Mouse (Mus musculus) midbrain, embryonic 15.5 days (tissue): ENCODE data around the gene Vwa5b1. TPM values are rescaled to one million over a fixed set of nuclear protein-coding genes. Genes with fewer than 3 reads are reported as not detected.

ENCODE experiments used
- ATAC-seq: fragments of 200-750 bp; cut with Nextera tagmentation; replicated peaks from 2 replicates; pipeline ENCODE4 v1.8.0; 2017; ENCODE audit warnings: moderate TSS enrichment
- H3K27ac ChIP-seq: fragments of 300-500 bp; sonication (generic); 2 replicates; pipeline ENCODE4 v1.5.1; 2015; ENCODE audit warnings: mild to moderate bottlenecking, inconsistent platforms
- H3K27me3 ChIP-seq: fragments of 300-500 bp; sonication (generic); replicated peaks from 2 replicates; pipeline ENCODE4 v1.6.1; 2015; ENCODE audit warnings: inconsistent platforms
- H3K36me3 ChIP-seq: fragments of 300-500 bp; sonication (generic); replicated peaks from 2 replicates; pipeline ENCODE4 v1.6.1; 2015; ENCODE audit warnings: inconsistent platforms
- H3K4me1 ChIP-seq: fragments of 300-500 bp; sonication (generic); 2 replicates; pipeline ENCODE4 v1.6.1; 2015; ENCODE audit warnings: inconsistent platforms
- H3K4me2 ChIP-seq: fragments of 300-500 bp; sonication (generic); 2 replicates; pipeline ENCODE4 v1.6.1; 2015; ENCODE audit warnings: inconsistent platforms, mild to moderate bottlenecking, moderate library complexity
- H3K4me3 ChIP-seq: fragments of 300-500 bp; sonication (generic); 2 replicates; pipeline ENCODE4 v1.5.1; 2015; ENCODE audit warnings: mild to moderate bottlenecking, inconsistent platforms
- H3K9ac ChIP-seq: fragments of 300-500 bp; sonication (generic); 2 replicates; pipeline ENCODE4 v1.6.1; 2015; ENCODE audit warnings: mild to moderate bottlenecking, inconsistent platforms
- H3K9me3 ChIP-seq: fragments of 300-500 bp; sonication (generic); 2 replicates; pipeline ENCODE4 v1.6.1; 2016; ENCODE audit warnings: inconsistent platforms
- WGBS: fragments of 180-500 bp; shearing (Covaris S2); methylation state at CpG from one replicate; pipeline ENCODE4 v1.1.7; 2015; ENCODE audit warnings: mixed read lengths; 5-methylcytosine and 5-hydroxymethylcytosine counted together
- polyA plus RNA-seq: library from polyadenylated mRNA; unstranded; fragments of >200 nt; fragmentation: Nextera tagmentation; extraction: Ambion mirVana; gene quantifications from 2 replicates; pipeline ENCODE4 v1.2.1, GENCODE M21; 2015

Gene Vwa5b1
- polyA plus RNA-seq, 1 experiment from 2014 or later, result 2.4 TPM

DNA sequence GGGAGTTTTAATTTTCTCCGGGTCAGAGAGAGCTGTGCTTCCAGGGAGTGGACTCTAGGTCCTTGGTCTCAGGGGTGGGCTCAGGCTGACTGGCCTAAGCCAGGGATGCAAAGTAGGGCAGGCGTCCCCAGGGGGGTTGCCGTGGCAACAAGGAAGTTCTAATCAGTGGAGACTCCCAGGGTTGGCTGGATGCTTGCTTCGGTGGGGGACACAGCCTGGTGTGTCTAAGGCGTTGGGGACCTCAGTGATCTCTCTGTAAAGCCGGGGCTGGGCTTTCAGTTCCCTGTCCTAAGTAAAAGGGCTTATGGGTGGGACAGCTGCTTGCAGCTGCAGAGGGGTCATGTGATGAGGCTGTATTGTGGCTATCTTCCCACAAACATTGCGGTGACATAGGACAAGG is 113.4 kb downstream of the Vwa5b1 start:
- Histone ChIP-seq H3K36me3 (no peaks in the 10 kb centered on the region), H3K27me3 (no peaks in the 10 kb centered on the region), H3K4me3 (no peak overlapping the region), H3K4me2 (0 out of 2 replicates have a peak overlapping the region, but pooled peaks have one; percentile 1), H3K9ac (no peak overlapping the region), H3K27ac (no peak overlapping the region), H3K4me1 (peaks cover 36% of the 10 kb centered on the region), H3K9me3 (no peaks in the 10 kb centered on the region)
- 3% methylated on average over 7 of the region's 7 CpGs for WGBS
- ATAC-seq, result no peak

DNA sequence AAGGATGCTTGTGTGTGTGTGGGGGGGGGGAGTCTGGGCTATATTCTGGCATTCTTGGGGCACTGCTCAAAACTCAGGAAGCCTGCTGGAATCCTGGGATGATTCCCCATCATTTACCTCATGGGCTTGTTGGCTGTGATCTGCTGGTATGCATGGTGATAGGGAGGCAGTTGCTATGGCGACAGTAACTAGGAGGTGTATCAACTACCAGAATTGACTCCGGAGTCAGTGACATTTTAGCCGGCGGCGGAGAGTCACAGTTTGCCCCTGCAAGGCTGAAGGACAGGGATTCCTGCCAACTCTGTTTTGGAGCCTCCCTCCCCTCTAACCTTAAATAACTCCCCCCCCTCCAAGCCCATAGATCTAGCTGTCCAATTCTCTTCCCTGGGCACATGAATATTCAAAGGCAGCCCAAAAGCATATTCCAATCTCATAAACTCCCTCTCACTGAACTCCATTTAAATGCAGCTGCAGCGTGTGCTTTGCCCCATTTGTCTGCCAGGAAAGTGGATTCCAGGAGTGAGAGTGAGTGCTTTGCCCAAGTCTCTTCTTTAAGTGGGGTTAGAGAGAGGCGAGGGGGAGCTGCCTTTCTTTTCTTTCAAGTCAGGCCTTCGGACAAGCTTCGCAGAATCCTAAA is 118.4 kb downstream of the Vwa5b1 start:
- ATAC-seq, result peak; percentile 77
- Histone ChIP-seq H3K4me3 (no peak overlapping the region), H3K4me1 (peaks cover 39% of the 10 kb centered on the region), H3K27ac (peak overlapping the region; percentile 74), H3K9ac (0 out of 2 replicates have a peak overlapping the region, but pooled peaks have one; percentile 25), H3K4me2 (peak overlapping the region; percentile 20), H3K27me3 (no peaks in the 10 kb centered on the region), H3K36me3 (no peaks in the 10 kb centered on the region), H3K9me3 (no peaks in the 10 kb centered on the region)
- 15% methylated on average over 9 of the region's 9 CpGs for WGBS

GRCm38 (mm10) chr4:138516448-138516847 is 119.2 kb downstream of the Vwa5b1 start:
- no peak overlapping the region for H3K4me2 ChIP-seq
- no peaks in the 10 kb centered on the region for H3K27me3 ChIP-seq
- no peak overlapping the region for H3K4me3 ChIP-seq
- 94% methylated on average over 3 of the region's 3 CpGs for WGBS
- H3K27ac ChIP-seq, result peak overlapping the region; percentile 74
- ATAC-seq, result no peak
- H3K4me1 ChIP-seq, result peaks cover 35% of the 10 kb centered on the region
- no peaks in the 10 kb centered on the region for H3K9me3 ChIP-seq
- no peak overlapping the region for H3K9ac ChIP-seq
- H3K36me3 ChIP-seq, result no peaks in the 10 kb centered on the region

Other genes with a start within 250 kb of the Vwa5b1 start
- 9.1 and 11.1 TPM in 2 replicates for gene Fam43b, start 239.4 kb downstream of the Vwa5b1 start, polyA plus RNA-seq
- gene Mul1, start 201.2 kb downstream of the Vwa5b1 start, polyA plus RNA-seq, result 18.5 and 21.5 TPM in 2 replicates
- 14.8 and 15.7 TPM in 2 replicates for gene Camk2n1, start 181.6 kb downstream of the Vwa5b1 start, polyA plus RNA-seq
- 0.74 and 1.1 TPM in 2 replicates for gene Pla2g2c, start 88.9 kb upstream of the Vwa5b1 start, polyA plus RNA-seq
- gene Ubxn10, start 101.3 kb upstream of the Vwa5b1 start, polyA plus RNA-seq, result 4.3 and 4.7 TPM in 2 replicates
- 0.06 and 0.13 TPM in 2 replicates for gene Pla2g2f, start 121.7 kb upstream of the Vwa5b1 start, polyA plus RNA-seq
- 0.10 and 0.31 TPM in 2 replicates for gene Pla2g2d, start 139.9 kb upstream of the Vwa5b1 start, polyA plus RNA-seq
- 0.46 and 0.75 TPM in 2 replicates for gene Pla2g5, start 227.6 kb upstream of the Vwa5b1 start, polyA plus RNA-seq
- gene Gm13030, start 238.1 kb upstream of the Vwa5b1 start, polyA plus RNA-seq, result not detected in 2 replicates
- not detected in 2 replicates for gene Pla2g2e, start 242.1 kb upstream of the Vwa5b1 start, polyA plus RNA-seq